Mouse (Mus musculus) thymus, adult 2 months (tissue): ENCODE results near the gene Meis2.

Experiments
- CTCF ChIP-seq: fragments of 200-500 bp; IDR thresholded peaks from 2 replicates; pipeline ENCODE4 v1.5.1; 2012; ENCODE audit warnings: mild to moderate bottlenecking, control low read depth, low read length, moderate library complexity, borderline replicate concordance; ENCODE audit not compliant: control insufficient read depth, poor library complexity, insufficient read depth; ENCODE audit errors: extremely low read depth
- POLR2A ChIP-seq: fragments of 200-500 bp; IDR thresholded peaks from 2 replicates; pipeline ENCODE4 v1.6.1; 2012; ENCODE audit warnings: mild to moderate bottlenecking, low read length, control low read depth, moderate library complexity; ENCODE audit not compliant: control insufficient read depth, poor library complexity, insufficient read depth; ENCODE audit errors: extremely low read depth

GRCm38 (mm10) chr2:115854007-115854827, 211.4 kb downstream of the Meis2 start:
- no peak for TF ChIP-seq CTCF
- TF ChIP-seq POLR2A: no peak
